Mouse (Mus musculus) liver, postnatal 0 days (tissue): ENCODE measurements around the gene Rbm19.

Experiments
- CTCF ChIP-seq: sonication (generic); IDR thresholded peaks from 2 replicates; pipeline ENCODE4 v1.5.1; 2016; ENCODE audit warnings: antibody characterized with exemption, low read depth
- EP300 ChIP-seq: IDR thresholded peaks from 2 replicates; pipeline ENCODE4 v1.6.1; 2016; ENCODE audit warnings: antibody characterized with exemption, low read depth, mild to moderate bottlenecking

DNA sequence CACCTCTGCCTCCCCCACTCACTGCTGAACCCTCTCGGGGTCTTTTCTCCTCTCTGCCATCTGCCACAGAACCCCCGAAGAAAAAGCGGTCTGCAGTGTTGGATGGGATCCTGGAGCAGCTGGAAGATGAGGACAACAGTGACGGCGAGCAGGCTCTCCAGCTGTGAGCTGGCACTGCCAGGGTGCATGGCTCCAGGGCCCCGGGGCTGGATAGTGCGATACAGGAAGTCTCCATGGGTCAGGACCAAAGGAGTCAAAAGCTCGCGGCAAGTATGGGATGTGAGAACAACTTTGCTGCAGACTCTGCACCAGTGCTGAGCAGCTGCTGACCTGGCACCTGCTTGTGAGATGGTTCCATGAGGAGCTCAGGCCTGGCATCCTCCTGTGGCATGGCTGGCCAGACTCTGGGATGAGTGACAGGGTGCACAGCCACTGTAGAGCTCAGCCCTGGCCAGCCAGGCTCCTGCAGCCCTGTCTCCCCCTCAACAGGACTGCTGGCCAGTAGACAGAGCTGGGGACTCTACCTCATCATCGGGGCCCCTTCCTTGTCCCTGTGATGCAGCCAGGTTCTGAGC, 81.6 kb downstream of the Rbm19 start:
- TF ChIP-seq CTCF (no peak), EP300 (no peak)
